Mouse (Mus musculus) testis, adult 2 months (tissue): ENCODE measurements at regions not wholly inside any gene's neighbourhood (a gene's known extent, or its start where the extent isn't known, plus 50 kb on each side); places are given as distances from the start of the nearest gene placed in this dataset.

Source experiments
- H3K27ac ChIP-seq: fragments of 200-500 bp; 2 replicates; pipeline ENCODE4 v1.5.1; 2012; ENCODE audit warnings: low read depth, low read length; ENCODE audit not compliant: control insufficient read depth, insufficient read depth
- H3K27me3 ChIP-seq: fragments of 200-500 bp; 2 replicates; pipeline ENCODE4 v1.6.1; 2012; ENCODE audit warnings: mild to moderate bottlenecking, low read length, moderate library complexity; ENCODE audit not compliant: control insufficient read depth, insufficient read depth
- H3K36me3 ChIP-seq: fragments of 200-500 bp; 2 replicates; pipeline ENCODE4 v1.6.1; 2012; ENCODE audit warnings: mild to moderate bottlenecking, low read length; ENCODE audit not compliant: control insufficient read depth, insufficient read depth
- H3K4me1 ChIP-seq: fragments of 200-500 bp; 2 replicates; pipeline ENCODE4 v1.6.1; 2012; ENCODE audit warnings: low read length; ENCODE audit not compliant: control insufficient read depth, insufficient read depth
- H3K4me3 ChIP-seq: fragments of 200-500 bp; 2 replicates; pipeline ENCODE4 v1.5.1; 2012; ENCODE audit warnings: low read depth, mild to moderate bottlenecking, low read length, moderate library complexity, mixed read lengths; ENCODE audit not compliant: control insufficient read depth
- CTCF ChIP-seq: fragments of 200-500 bp; IDR thresholded peaks from 2 replicates; pipeline ENCODE4 v1.5.1; 2012; ENCODE audit warnings: low read depth, mild to moderate bottlenecking, inconsistent platforms, low read length, moderate library complexity; ENCODE audit not compliant: control insufficient read depth, insufficient read depth, insufficient replicate concordance
- POLR2A ChIP-seq: fragments of 200-500 bp; IDR thresholded peaks from 2 replicates; pipeline ENCODE4 v1.6.1; 2012; ENCODE audit warnings: low read depth, mild to moderate bottlenecking, inconsistent platforms, low read length, moderate library complexity; ENCODE audit not compliant: control insufficient read depth

GRCm38 (mm10) chr11:64180036-64180435, 100.8 kb upstream of the Cox10 start:
- no peak overlapping the region for H3K4me3 ChIP-seq
- H3K36me3 ChIP-seq: no peaks in the 10 kb centered on the region
- H3K4me1 ChIP-seq: no peaks in the 10 kb centered on the region
- no peak overlapping the region for H3K27ac ChIP-seq
- no peaks in the 10 kb centered on the region for H3K27me3 ChIP-seq
- TF ChIP-seq POLR2A: no peak
- no peak for TF ChIP-seq CTCF

GRCm38 (mm10) chr11:64173421-64174062, 94.3 kb upstream of the Cox10 start:
- TF ChIP-seq POLR2A (no peak), CTCF (no peak)
- no peaks in the 10 kb centered on the region for H3K36me3 ChIP-seq
- H3K27me3 ChIP-seq: no peaks in the 10 kb centered on the region
- no peak overlapping the region for H3K4me3 ChIP-seq
- H3K27ac ChIP-seq: no peak overlapping the region
- H3K4me1 ChIP-seq: no peaks in the 10 kb centered on the region

- Histone ChIP-seq H3K36me3 (no peaks in the 10 kb centered on the region), H3K27ac (no peak overlapping the region)
- TF ChIP-seq POLR2A (no peak), CTCF (no peak)
These were observed 93.7 kb upstream of the Cox10 start for GRCm38 (mm10) chr11:64172926-64173325.

GRCm38 (mm10) chr11:64168626-64169025, 89.4 kb upstream of the Cox10 start:
- Histone ChIP-seq H3K27me3 (no peaks in the 10 kb centered on the region), H3K27ac (no peak overlapping the region), H3K4me3 (no peak overlapping the region), H3K36me3 (no peaks in the 10 kb centered on the region), H3K4me1 (no peaks in the 10 kb centered on the region)
- TF ChIP-seq POLR2A (no peak), CTCF (no peak)

More at GRCm38 (mm10) chr11:64172926-64173325, 93.7 kb upstream of the Cox10 start:
- Histone ChIP-seq H3K27me3 (no peaks in the 10 kb centered on the region), H3K4me3 (no peak overlapping the region), H3K4me1 (no peaks in the 10 kb centered on the region)

GRCm38 (mm10) chr11:64164796-64165195, 85.5 kb upstream of the Cox10 start:
- Histone ChIP-seq H3K27me3 (no peaks in the 10 kb centered on the region), H3K27ac (no peak overlapping the region), H3K4me1 (no peaks in the 10 kb centered on the region), H3K36me3 (no peaks in the 10 kb centered on the region), H3K4me3 (no peak overlapping the region)
- no peak for TF ChIP-seq CTCF
- TF ChIP-seq POLR2A: no peak

- no peak for TF ChIP-seq POLR2A
- TF ChIP-seq CTCF: no peak
- Histone ChIP-seq H3K27me3 (no peaks in the 10 kb centered on the region), H3K36me3 (no peaks in the 10 kb centered on the region), H3K4me3 (no peak overlapping the region), H3K4me1 (no peaks in the 10 kb centered on the region), H3K27ac (no peak overlapping the region)
These were observed 79.0 kb upstream of the Cox10 start for GRCm38 (mm10) chr11:64158281-64158680.

GRCm38 (mm10) chr11:64156640-64157039, 77.4 kb upstream of the Cox10 start:
- Histone ChIP-seq H3K27ac (no peak overlapping the region), H3K4me3 (no peak overlapping the region), H3K27me3 (no peaks in the 10 kb centered on the region), H3K4me1 (no peaks in the 10 kb centered on the region), H3K36me3 (no peaks in the 10 kb centered on the region)
- no peak for TF ChIP-seq CTCF
- no peak for TF ChIP-seq POLR2A

GRCm38 (mm10) chr11:64139483-64139882, 60.2 kb upstream of the Cox10 start:
- H3K27ac ChIP-seq: no peak overlapping the region
- no peak overlapping the region for H3K4me3 ChIP-seq
- no peak for TF ChIP-seq CTCF
- no peaks in the 10 kb centered on the region for H3K27me3 ChIP-seq
- no peaks in the 10 kb centered on the region for H3K36me3 ChIP-seq
- no peaks in the 10 kb centered on the region for H3K4me1 ChIP-seq
